Mouse (Mus musculus) olfactory bulb, adult 2 months (tissue): ENCODE results near the gene Asxl2.

Experiments used
- CTCF ChIP-seq: fragments of 200-500 bp; IDR thresholded peaks from 2 replicates; pipeline ENCODE4 v1.5.1; 2012; ENCODE audit warnings: low read depth, mild to moderate bottlenecking, low read length, moderate library complexity; ENCODE audit not compliant: insufficient read depth
- POLR2A ChIP-seq: fragments of 200-500 bp; IDR thresholded peaks from 2 replicates; pipeline ENCODE4 v1.6.1; 2012; ENCODE audit warnings: mild to moderate bottlenecking, low read depth, low read length, moderate library complexity; ENCODE audit not compliant: insufficient read depth

GRCm38 (mm10) chr12:3540871-3541270 lies 114.2 kb downstream of the Asxl2 start:
- TF ChIP-seq POLR2A (no peak), CTCF (no peak)
